Mouse (Mus musculus) right cerebral cortex, postnatal 25 days (tissue): Measurements from ENCODE around the gene Olig2.
"Not testable (repeated sequence)": the region's sequence is repeated elsewhere in the genome, so short reads cannot be mapped to it uniquely, and the experiment has no call there.

Experiments
- DNase-seq: peaks from one replicate; pipeline ENCODE4 v3.0.0; 2022

Gene Olig2

GRCm38 (mm10) chr16:91226883-91227759 is 1.9 kb downstream of the Olig2 start:
- no peak for DNase-seq

- DNase-seq: no peak
Observed at GRCm38 (mm10) chr16:91227760-91228043, 2.4 kb downstream of the Olig2 start.

GRCm38 (mm10) chr16:91228238-91229071 is 3.2 kb downstream of the Olig2 start:
- DNase-seq: no peak

GRCm38 (mm10) chr16:91229072-91229348 is 3.8 kb downstream of the Olig2 start:
- DNase-seq: no peak

DNA sequence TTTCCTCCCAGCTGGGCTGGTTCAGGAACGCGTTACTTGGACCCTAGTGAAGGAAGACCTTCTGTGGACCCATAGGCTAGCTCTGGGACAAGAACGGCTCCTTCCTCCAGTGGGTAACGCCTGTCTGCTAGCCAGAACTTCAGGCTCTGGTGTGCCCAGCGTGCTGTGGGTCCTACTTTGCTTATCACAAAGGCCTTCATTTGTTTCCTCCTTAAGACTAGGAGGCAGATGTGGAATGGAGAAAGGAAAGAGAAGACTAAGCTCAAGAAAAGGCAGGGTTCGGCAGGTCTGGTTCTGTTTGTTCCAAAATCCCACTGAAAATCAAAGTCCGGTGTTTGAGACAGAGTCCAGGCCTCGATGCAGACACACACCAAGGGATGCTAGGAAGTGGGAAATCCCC is 4.4 kb downstream of the Olig2 start:
- DNase-seq: no peak

DNA sequence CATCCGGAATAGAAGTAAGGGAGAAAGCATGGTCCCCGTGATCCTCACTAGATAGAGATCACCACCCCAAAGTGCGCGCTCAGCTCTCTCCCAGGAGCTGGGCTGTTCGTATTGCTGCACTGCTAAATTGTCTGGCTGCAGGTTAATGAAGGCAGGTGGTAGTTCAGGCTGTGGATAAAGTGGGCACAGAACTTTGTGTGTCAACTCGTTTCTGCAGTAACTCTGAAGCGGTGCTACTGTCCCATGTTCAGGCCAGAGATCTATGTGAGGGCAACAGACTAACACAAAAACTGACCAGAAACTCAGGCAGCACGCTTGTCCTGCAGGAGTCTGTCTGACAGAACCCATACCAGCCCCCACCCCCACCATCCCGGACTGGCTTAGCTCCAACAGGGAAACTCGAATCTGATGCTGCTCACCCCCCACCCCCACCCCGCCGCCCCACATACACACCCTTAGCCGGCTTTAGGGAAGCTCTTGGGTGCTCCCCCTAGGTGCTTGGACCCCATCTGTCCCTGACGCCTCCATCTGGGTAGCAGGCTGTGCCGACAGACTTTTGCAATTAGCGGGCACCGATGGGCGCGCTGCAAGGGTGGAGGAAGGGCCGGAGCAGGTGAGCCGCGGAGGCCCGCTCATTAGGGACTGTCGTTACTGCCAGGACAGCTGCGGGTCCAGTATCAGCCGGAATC is 6.7 kb downstream of the Olig2 start:
- no peak for DNase-seq

GRCm38 (mm10) chr16:91232470-91233240 is 7.4 kb downstream of the Olig2 start:
- no peak for DNase-seq

DNA sequence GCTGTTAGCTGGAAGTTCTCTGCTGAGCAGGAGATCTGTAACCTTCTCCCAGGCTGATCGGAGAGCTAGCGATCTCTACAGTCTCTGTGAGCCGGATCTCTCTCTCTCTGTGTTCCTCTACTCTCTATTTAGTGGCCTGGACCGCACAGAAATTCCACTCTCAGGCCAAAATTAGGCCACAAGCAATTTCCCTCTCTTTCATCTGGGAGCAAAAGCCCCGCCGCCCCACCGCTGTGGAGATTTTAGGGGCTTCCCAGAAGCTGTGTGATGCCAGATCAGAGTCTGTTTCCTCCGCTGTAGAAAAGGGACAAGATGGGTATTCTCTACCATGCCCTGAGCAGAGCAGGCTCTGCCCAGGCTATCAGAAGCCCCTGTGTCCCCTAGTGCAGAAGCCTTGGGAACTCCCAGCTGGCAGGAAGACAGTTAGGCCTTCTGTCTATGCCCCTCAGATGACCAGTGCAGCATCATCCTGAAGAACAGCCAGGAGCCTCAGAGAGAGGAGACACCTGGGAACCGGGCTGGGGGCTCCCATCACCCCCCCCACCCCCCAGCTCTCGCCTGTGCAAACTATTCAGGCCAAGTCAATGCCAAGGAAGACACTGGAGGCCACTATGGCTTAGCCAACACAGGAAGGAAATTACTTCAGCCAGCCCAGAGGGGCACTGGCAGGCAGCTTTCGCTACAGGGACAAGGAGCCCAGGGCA is 8.1 kb downstream of the Olig2 start:
- no peak for DNase-seq

- no peak for DNase-seq
Observed at GRCm38 (mm10) chr16:91239024-91239423, 13.8 kb downstream of the Olig2 start.

DNA sequence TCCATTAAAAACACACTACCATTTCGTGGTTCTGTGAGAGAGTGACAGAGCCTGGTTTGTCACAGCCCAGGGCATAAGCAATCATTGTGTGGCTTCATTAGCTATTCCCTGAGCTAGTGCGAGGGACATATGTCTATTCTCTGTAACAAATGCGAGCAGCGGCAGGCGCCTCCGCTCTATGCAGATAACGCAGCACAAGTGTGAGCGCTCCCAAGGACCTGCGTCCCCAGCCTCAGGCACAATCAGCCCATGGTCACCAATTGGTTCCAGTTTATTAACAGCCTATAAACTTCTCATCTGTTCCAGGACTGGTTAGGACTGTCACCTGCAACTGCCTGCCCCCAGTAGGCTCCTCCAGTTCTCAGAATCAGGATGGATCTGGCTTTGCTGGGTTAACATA is 21.0 kb downstream of the Olig2 start:
- DNase-seq: no peak

DNA sequence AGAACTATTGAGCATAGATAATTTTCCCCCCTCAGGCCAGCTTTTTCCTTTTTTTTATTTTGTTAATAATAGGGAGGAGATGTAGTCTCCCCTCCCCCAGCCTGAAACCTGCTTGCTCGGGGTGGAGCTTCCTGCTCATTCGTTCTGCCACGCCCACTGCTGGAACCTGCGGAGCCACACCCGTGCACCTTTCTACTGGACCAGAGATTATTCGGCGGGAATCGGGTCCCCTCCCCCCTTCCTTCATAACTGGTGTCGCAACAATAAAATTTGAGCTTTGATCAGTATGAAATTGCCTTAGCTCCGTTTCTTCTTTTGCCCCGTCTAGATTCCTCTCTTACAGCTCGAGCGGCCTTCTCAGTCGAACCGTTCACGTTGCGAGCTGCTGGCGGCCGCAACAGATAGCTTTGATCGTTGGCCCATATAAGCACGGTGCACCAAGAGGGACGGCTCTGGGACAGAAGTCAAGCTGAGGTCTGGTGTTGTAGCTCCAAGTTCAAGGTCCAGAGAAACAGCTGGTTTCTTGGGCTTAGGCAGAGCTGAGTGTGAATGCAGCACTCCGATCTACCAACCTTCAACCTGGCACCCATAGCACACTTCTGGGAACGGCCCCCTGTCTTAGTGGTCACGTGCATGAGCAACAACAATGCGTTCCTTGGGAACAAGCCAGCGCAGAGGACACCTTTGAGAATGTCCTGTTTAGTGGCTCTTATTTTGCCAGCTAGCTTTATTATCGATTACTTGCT is 30.3 kb downstream of the Olig2 start:
- not testable (repeated sequence) for DNase-seq

DNA sequence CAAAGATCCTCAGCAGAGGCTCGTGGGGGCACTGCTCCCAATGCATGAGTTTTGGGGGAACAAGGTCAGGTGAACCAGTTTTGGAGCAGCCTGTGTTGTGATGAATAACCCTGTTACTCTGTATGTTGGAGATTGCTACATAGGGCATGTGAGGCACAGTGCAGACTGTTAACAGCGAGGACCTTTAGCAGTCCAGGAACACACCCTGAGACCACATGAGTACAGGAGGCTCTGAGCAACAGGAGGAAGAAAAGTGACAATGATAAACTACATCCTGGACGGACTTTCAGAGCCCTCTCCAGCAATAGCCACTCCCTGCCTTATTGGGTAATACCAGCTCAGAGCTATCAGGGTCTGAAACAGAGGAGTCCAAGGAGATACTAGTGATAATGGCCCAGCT is 33.7 kb downstream of the Olig2 start:
- no peak for DNase-seq

DNA sequence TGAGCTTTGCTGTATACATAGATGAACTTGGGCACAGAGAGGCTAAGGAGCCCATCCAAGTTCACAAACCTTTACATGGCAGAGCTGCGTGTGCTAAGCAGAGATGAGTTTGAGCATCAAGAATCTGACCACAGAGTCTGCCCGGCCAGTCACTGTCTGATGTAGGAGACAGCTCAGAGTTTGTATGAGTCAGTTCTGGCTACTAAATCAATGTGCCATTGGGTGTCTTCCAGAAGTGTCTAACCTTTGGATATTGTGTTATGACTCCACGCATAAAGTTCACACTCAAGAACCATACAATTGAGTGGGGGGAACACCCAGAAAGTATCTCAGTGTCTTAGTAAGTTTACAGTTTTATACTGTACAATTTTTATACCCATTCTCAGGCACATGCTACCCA is 35.6 kb downstream of the Olig2 start:
- no peak for DNase-seq

DNA sequence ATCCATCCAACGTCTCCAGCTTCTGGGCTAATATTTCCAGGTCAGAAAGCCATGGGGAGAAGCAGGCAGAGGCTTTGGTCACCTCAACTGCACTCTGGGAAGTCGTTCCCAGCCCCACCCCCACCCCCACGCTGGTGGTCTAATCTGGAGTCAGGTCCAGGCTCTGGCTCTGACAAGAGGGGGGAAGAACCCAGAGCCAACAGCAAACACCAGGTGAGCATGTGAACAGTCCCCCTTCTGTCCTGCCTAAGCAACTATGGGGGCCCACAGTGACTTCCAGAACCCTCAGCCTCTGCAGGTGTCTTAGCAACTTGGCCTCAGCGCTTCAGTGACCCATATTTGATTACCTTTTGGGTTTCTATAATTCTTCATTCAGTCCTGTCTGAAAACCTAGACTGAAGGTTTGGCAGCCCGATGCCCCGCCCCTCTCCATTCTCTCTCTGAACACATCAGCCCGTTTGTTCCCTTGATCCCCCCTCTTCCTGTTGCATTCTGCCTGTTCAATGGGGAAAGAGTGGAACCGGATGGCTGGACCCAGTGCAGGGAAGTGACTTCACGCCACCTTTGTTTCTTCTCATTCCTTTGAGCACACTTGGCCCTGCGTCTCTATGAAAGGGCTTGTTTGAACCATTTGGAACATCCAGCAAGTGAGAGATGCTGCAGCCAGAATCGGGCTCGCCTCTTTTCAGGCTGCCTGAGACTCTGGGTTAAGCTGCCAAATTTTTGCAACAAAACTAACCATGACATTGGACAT is 37.4 kb downstream of the Olig2 start:
- DNase-seq: peak; percentile 12

GRCm38 (mm10) chr16:91265972-91266371 is 40.7 kb downstream of the Olig2 start:
- DNase-seq: peak; percentile 54

GRCm38 (mm10) chr16:91268724-91269452 is 43.6 kb downstream of the Olig2 start:
- no peak for DNase-seq

DNA sequence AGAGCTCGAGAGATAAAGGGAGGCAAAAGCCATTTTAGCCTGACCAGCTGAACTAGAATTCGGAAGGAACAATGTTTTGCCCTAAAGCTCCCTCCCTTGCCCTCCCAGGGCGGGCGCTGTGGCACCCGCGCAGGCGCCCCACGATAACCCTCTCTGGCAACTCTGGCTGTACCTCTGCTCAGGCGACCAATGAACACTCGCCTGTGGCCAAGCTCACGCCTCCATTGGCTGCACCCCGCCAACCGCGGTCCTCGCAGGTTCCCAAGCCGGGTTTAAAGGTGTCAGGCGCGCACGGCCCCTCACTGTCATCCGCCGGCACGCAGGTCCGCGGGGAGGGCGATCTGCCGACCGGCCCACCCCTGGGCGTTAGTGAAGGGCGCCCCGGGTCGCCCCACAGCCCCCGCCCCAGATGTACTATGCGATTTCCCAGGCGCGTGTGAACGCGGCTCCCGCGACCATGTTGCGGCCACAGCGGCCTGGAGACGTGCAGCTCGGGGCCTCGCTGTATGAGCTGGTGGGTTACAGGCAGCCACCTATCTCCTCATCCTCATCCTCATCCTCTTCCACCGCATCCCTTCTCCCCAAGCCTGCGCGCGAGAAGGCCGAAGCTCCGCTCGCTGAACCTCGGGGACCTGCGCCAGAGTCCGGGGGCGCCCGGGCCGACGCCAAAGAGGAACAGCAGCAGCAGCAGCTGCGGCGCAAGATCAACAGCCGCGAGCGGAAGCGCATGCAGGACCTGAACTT is 44.4 kb downstream of the Olig2 start, which contains the start of gene Olig1:
Gene Olig1, plus strand, starts transcription at position 305 of the 744 bp plus-strand sequence.
- DNase-seq: peak; percentile 73

DNA sequence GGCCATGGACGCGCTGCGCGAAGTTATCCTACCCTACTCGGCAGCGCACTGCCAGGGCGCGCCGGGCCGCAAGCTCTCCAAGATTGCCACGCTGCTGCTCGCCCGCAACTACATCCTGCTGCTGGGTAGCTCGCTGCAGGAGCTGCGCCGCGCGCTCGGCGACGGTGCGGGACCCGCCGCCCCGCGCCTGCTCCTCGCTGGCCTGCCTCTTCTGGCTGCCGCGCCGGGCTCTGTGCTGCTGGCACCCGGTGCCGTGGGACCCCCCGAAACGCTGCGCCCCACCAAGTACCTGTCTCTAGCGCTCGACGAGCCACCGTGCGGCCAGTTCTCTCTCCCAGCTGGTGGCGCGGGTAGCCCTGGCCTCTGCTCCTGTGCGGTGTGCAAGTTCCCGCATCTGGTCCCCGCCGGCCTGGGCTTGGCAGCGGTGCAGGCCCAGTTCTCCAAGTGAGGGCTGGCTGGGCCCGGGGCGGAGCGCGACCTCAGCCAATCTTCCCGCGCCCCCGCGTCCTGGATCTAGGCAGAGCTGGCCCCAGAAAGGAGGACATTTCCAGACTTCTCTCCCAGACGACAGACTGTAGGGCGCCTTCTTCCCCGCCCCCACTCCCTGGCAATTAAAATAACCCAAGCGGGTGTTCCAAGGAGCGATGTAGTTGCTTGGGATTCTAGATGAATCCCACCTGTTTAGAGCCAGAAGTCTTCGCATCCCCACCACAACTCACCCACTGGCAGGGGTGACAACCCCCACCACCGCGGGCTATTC is 45.1 kb downstream of the Olig2 start:
- peak; percentile 28 for DNase-seq
